ENCODE assay signal across 17 mouse cellular contexts in genomic region chr6:81363969-81364529, GRCm38 (mm10).
"Had no signal": no experiment of that assay in that cellular context is flagged by ENCODE, and none has a peak within 500 bp of the region (broad histone marks: within the 10 kb centered on the region; RNA-seq: fewer than 3 reads in every experiment).

No protein-coding gene starts in this region.

- H3K4me3 ChIP-seq: limb, embryonic 15.5 days; liver, embryonic 12.5 days; midbrain, embryonic 10.5 days had no signal

- H3K4me1 ChIP-seq: limb, embryonic 15.5 days; liver, embryonic 12.5 days; midbrain, embryonic 10.5 days had no signal

- H3K36me3 ChIP-seq: limb, embryonic 15.5 days; liver, embryonic 12.5 days; midbrain, embryonic 10.5 days had no signal

- DNase-seq: kidney, adult 11 months; kidney, adult 9 months; kidney, postnatal 36 days; layer of hippocampus, adult 9-11 months; layer of hippocampus, postnatal 36 days; lung, embryonic 14.5 days; lung, postnatal 10 days; lung, postnatal 4 days; retina, postnatal 1 day; right cerebral cortex, postnatal 4 days; spleen, adult 18-20 months; thymus, adult 18-20 months; thymus, postnatal 14 days had no signal

- ATAC-seq: liver, embryonic 12.5 days had no signal

- H3K9ac ChIP-seq: limb, embryonic 15.5 days; liver, embryonic 12.5 days; lung, embryonic 14.5 days had no signal

- H3K27me3 ChIP-seq: limb, embryonic 15.5 days; liver, embryonic 12.5 days had no signal

- H3K9me3 ChIP-seq: limb, embryonic 15.5 days; liver, embryonic 12.5 days; midbrain, embryonic 10.5 days had no signal

- H3K4me2 ChIP-seq: limb, embryonic 15.5 days; liver, embryonic 12.5 days; lung, embryonic 14.5 days had no signal

- H3K27ac ChIP-seq: kidney, postnatal 0 days; limb, embryonic 15.5 days; liver, embryonic 12.5 days; midbrain, embryonic 10.5 days had no signal
